Mouse (Mus musculus) embryonic fibroblast, embryonic 13.5 days (primary cell): ENCODE measurements around the gene Ky. TPM values are rescaled to one million over a fixed set of nuclear protein-coding genes. Genes with fewer than 3 reads are reported as not detected.

ENCODE experiments used
- H3K27ac ChIP-seq: 2 replicates; pipeline ENCODE4 v1.5.1; 2012; ENCODE audit warnings: low read length, control low read depth, inconsistent platforms; ENCODE audit not compliant: insufficient read depth
- H3K4me1 ChIP-seq: 2 replicates; pipeline ENCODE4 v1.6.1; 2011; ENCODE audit warnings: low read length; ENCODE audit not compliant: control insufficient read depth, insufficient read depth
- H3K4me3 ChIP-seq: 2 replicates; pipeline ENCODE4 v1.5.1; 2011; ENCODE audit warnings: mild to moderate bottlenecking, control low read depth, low read length; ENCODE audit not compliant: insufficient read depth
- CTCF ChIP-seq: IDR thresholded peaks from 2 replicates; pipeline ENCODE4 v1.5.1; 2011; ENCODE audit warnings: mild to moderate bottlenecking, control low read depth, low read length, moderate library complexity, borderline replicate concordance; ENCODE audit not compliant: insufficient read depth
- POLR2A ChIP-seq: IDR thresholded peaks from 2 replicates; pipeline ENCODE4 v1.6.1; 2011; ENCODE audit warnings: low read depth, mild to moderate bottlenecking, control low read depth, low read length, moderate library complexity
- polyA plus RNA-seq: library from polyadenylated mRNA; stranded (reverse); fragments of >200 nt; gene quantifications from 2 replicates; pipeline ENCODE4 v1.2.4, GENCODE M21; 2011; ENCODE audit warnings: low read depth; ENCODE audit not compliant: missing spikeins, insufficient read length

Gene Ky
- polyA plus RNA-seq, result not detected in 2 replicates

DNA sequence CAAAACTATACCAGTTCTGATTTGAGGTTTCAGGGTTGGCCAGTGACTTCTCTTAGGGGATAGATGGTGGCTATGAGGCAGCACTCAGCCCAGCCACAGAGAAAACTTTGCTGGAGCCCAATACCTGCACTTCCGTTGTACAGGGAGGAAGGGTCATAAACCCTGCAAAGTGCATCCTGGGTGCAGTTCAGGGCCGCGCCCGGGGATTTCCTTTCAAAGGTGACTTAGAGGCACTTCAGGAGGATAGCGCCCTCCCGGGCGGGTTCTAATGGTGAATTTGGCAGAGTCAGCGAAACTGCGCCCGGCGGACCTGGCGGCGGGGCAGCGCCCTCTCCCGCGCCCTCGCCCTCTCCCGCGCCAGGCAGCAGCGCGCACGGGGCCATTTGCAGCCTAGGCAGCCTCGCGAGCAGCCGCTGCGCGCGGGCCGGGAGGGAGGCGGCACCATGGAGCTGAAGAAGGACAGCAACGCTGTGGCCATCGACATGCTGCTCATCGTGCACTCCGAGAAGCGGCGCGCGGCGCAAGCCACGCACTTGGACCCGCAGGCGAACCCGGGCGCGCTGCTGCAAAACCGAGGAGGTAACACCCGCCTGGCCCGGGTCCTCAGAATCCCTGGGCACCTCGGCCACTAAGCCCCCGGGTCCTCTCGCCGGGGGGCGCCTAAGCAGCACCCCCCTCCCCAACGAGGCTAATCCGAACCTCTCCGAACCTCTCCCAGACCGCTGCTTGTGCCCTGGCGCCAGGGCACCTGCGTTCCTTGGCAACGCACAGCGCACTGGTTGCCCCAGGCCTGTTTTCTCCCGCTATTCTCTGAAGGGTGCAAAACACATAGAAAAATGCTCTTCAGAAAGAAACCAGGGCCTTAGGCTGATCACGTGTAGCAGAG, at the start of gene Ky:
Gene Ky, plus strand, starts transcription at position 51 of the 886 bp plus-strand sequence.
- Histone ChIP-seq H3K4me1 (no peaks in the 10 kb centered on the region), H3K27ac (no peak within 1 kb of the TSS), H3K4me3 (no peak within 1 kb of the TSS)
- no peak for TF ChIP-seq CTCF
- no peak for TF ChIP-seq POLR2A

GRCm38 (mm10) chr9:102462251-102462650, 43.3 kb upstream of the Ky start:
- TF ChIP-seq CTCF (no peak), POLR2A (no peak)

DNA sequence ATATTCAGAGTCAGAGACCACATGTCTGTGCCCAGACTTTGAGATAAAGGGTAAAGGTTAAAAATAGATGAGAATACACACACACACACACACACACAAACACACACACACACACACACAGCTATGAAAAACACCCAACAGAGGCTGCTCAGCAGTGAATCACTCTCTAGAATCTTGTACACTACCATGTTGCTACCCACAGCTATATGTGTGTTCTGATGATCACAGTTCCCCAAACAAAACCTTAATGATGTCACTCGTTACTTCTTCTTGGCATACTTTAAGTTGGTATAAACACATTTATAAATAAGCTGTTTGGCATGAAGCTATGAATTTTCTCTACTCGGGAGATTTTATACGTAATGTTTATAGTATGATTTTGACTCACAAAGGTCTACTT, 40.5 kb upstream of the Ky start:
- Histone ChIP-seq H3K4me3 (no peak overlapping the region), H3K4me1 (no peaks in the 10 kb centered on the region), H3K27ac (no peak overlapping the region)
- TF ChIP-seq CTCF, result no peak
- no peak for TF ChIP-seq POLR2A

More at GRCm38 (mm10) chr9:102462251-102462650, 43.3 kb upstream of the Ky start:
- Histone ChIP-seq H3K27ac (no peak overlapping the region), H3K4me3 (no peak overlapping the region), H3K4me1 (no peaks in the 10 kb centered on the region)

DNA sequence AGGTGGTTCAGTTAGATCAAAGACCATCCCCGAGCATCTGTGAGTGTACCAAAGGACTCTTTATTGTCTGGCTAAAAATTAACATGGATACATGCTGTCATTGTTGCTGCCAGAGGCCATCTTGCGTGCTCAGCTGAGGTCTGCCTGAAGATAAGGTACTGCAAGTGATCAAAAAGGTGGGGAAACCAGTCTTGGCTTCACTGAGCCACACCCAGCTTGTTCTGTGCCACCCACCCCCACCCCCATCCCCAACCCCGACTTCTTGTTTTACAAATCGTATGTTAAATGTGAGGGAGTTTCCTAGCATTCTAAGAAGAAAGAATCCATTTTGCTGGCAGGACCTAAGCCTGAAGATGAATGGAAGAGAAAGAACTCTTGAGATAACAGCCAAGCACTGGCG, 39.8 kb upstream of the Ky start:
- Histone ChIP-seq H3K4me1 (no peaks in the 10 kb centered on the region), H3K4me3 (no peak overlapping the region), H3K27ac (no peak overlapping the region)
- TF ChIP-seq CTCF (no peak), POLR2A (no peak)

DNA sequence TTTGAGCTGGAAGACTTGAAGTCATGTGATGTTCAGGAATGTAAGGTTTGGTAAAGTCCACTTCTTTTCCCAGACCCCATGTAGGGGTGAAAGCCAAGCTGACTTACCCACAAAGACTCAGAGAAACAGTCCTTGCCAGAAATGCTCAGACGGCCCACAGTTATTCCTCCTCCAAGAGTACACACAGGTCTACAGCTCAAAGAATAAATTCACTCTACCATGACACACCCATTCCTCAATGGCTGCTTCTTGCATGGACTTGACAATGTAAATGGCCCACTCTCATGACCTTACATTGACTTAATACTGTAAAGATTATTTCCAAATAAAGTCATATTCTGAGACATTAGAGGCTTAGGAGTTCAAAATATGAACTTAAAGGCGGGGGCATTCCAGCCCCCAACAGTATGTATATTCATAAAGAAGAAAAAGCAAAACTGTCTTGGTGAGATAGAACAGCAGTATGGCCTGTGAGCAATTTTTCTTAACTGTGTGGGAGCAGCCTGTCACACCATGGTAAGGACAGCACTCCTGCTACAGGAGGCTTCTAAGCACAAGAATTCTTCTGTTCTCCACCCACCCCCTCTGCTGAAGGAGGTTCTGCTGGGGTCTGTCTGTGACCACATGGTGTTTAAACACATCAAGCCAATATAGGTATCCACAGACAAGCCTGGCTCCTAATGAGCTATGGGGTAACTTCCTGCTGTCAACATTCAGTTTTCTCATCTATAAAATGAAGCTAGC, 35.3 kb upstream of the Ky start:
- Histone ChIP-seq H3K27ac (no peak overlapping the region), H3K4me1 (no peaks in the 10 kb centered on the region)
- TF ChIP-seq CTCF (no peak), POLR2A (no peak)

GRCm38 (mm10) chr9:102477767-102478450, 27.6 kb upstream of the Ky start:
- no peaks in the 10 kb centered on the region for H3K4me1 ChIP-seq
- H3K27ac ChIP-seq, result no peak overlapping the region
- TF ChIP-seq CTCF (no peak), POLR2A (no peak)
- H3K4me3 ChIP-seq, result no peak overlapping the region

More for the DNA sequence above, 35.3 kb upstream of the Ky start:
- H3K4me3 ChIP-seq, result no peak overlapping the region

DNA sequence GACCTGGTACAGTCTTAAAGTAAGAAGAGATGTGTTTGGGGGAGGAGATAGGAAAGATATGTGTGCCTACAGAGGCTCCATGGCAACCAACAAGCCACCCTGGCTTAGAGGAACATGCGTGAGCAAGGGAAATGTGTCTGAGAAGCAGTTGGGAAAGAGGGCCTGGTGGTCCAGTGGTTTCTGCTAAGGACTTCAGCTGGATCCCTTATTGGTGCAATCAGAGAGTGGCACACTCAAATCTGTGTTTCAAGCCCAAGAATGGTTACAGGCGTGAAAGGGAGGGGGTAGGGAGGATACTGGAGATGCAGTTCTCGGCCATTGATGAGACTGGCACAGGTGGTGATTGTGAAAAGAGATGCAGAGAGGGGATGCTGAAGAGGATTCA, 27.1 kb upstream of the Ky start:
- TF ChIP-seq POLR2A (no peak), CTCF (no peak)
- H3K4me3 ChIP-seq, result no peak overlapping the region
- no peaks in the 10 kb centered on the region for H3K4me1 ChIP-seq
- no peak overlapping the region for H3K27ac ChIP-seq

DNA sequence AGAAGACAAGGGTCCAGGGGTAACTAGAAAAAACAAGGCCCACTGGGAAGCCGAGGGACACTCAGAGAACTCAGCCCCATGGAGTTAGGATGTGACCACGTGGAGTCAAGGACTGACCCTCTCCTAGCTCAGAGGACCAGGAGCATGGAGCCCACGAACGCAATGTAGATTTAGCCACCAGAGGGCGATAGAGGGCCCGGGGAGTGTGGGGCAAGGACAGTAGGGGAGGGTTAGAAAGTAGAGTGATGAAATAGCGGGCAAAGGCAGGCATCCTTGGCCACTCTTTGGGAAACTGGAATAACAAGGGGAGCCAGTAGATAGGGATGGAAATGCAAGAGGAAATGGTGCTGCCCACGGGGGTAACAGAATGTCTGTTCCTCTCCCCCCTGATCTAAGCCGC, 26.5 kb upstream of the Ky start:
- H3K4me3 ChIP-seq, result no peak overlapping the region
- H3K27ac ChIP-seq, result no peak overlapping the region
- H3K4me1 ChIP-seq, result no peaks in the 10 kb centered on the region
- TF ChIP-seq CTCF, result peak; percentile 9; the same call in 1 of the 2 replicates
- no peak for TF ChIP-seq POLR2A

GRCm38 (mm10) chr9:102492031-102492795, 13.3 kb upstream of the Ky start:
- H3K4me3 ChIP-seq, result no peak overlapping the region
- 0 out of 2 replicates have a peak, but pooled peaks have one; percentile 1 for TF ChIP-seq CTCF
- TF ChIP-seq POLR2A, result no peak
- H3K27ac ChIP-seq, result no peak overlapping the region
- no peaks in the 10 kb centered on the region for H3K4me1 ChIP-seq
